Mouse (Mus musculus): ENCODE data around the gene Asap2.
A peak's percentile ranks its signal among the peaks of the same experiment; 100 is the strongest.

The Asap2 gene

GRCm38 (mm10) chr12:21265501-21265900, 275.2 kb downstream of the Asap2 start:
- no peak for DNase-seq (ENCODE audit: low spot score)

GRCm38 (mm10) chr12:21265946-21266783, 275.9 kb downstream of the Asap2 start:
- peak; percentile 77 for DNase-seq (ENCODE audit: low spot score)

- DNase-seq (ENCODE audit: low spot score) = no peak
These were observed 276.5 kb downstream of the Asap2 start for GRCm38 (mm10) chr12:21266784-21267098.

- DNase-seq (ENCODE audit: low spot score) = no peak
These were observed 277.9 kb downstream of the Asap2 start for GRCm38 (mm10) chr12:21268083-21268616.

GRCm38 (mm10) chr12:21274446-21274845, 284.2 kb downstream of the Asap2 start:
- DNase-seq (ENCODE audit: low spot score) = no peak

- no peak for DNase-seq (ENCODE audit: low spot score)
These were observed 287.1 kb downstream of the Asap2 start for GRCm38 (mm10) chr12:21277352-21277864.

GRCm38 (mm10) chr12:21284761-21285441, 294.6 kb downstream of the Asap2 start, which contains the start of gene Cpsf3:
Gene Cpsf3, plus strand, starts transcription at chr12:21285391.
- no peak for DNase-seq (ENCODE audit: low spot score)

GRCm38 (mm10) chr12:21285508-21286242, 295.4 kb downstream of the Asap2 start:
- DNase-seq (ENCODE audit: low spot score) = peak; percentile 82

- DNase-seq (ENCODE audit: low spot score) = peak; percentile 98
These were observed 296.0 kb downstream of the Asap2 start, which contains the start of gene Itgb1bp1 for GRCm38 (mm10) chr12:21286243-21286622. Gene Itgb1bp1, minus strand, starts transcription at chr12:21286284.

- DNase-seq (ENCODE audit: low spot score) = peak; percentile 40
These were observed 296.7 kb downstream of the Asap2 start for GRCm38 (mm10) chr12:21286712-21287650.

GRCm38 (mm10) chr12:21288716-21289395, 298.6 kb downstream of the Asap2 start:
- no peak for DNase-seq (ENCODE audit: low spot score)

- DNase-seq (ENCODE audit: low spot score) = no peak
These were observed 299.4 kb downstream of the Asap2 start for GRCm38 (mm10) chr12:21289651-21290050.

- no peak for DNase-seq (ENCODE audit: low spot score)
These were observed 308.6 kb downstream of the Asap2 start for GRCm38 (mm10) chr12:21298856-21299255.

- no peak for DNase-seq (ENCODE audit: low spot score)
These were observed 311.1 kb downstream of the Asap2 start for GRCm38 (mm10) chr12:21301324-21301723.

GRCm38 (mm10) chr12:21301932-21302331, 311.7 kb downstream of the Asap2 start:
- DNase-seq (ENCODE audit: low spot score) = no peak

- no peak for DNase-seq (ENCODE audit: low spot score)
These were observed 312.1 kb downstream of the Asap2 start for GRCm38 (mm10) chr12:21302361-21302783.

- no peak for DNase-seq (ENCODE audit: low spot score)
These were observed 315.5 kb downstream of the Asap2 start for GRCm38 (mm10) chr12:21305741-21306140.

- no peak for DNase-seq (ENCODE audit: low spot score)
These were observed 316.5 kb downstream of the Asap2 start for GRCm38 (mm10) chr12:21306721-21307120.

GRCm38 (mm10) chr12:21312201-21312600, 321.9 kb downstream of the Asap2 start:
- no peak for DNase-seq (ENCODE audit: low spot score)

Data from MN1 (cell line).